Mouse (Mus musculus) lung, adult 18-20 months (tissue): Measurements from ENCODE around the gene Gapdhs.
"Not testable (repeated sequence)": the region's sequence is repeated elsewhere in the genome, so short reads cannot be mapped to it uniquely, and the experiment has no call there.

ENCODE experiments used
- DNase-seq, 2 experiments: peaks; one replicate each; pipeline ENCODE4 v3.0.0; 2022; ENCODE audit warnings: mixed read lengths in 2 of 2

Gene Gapdhs

DNA sequence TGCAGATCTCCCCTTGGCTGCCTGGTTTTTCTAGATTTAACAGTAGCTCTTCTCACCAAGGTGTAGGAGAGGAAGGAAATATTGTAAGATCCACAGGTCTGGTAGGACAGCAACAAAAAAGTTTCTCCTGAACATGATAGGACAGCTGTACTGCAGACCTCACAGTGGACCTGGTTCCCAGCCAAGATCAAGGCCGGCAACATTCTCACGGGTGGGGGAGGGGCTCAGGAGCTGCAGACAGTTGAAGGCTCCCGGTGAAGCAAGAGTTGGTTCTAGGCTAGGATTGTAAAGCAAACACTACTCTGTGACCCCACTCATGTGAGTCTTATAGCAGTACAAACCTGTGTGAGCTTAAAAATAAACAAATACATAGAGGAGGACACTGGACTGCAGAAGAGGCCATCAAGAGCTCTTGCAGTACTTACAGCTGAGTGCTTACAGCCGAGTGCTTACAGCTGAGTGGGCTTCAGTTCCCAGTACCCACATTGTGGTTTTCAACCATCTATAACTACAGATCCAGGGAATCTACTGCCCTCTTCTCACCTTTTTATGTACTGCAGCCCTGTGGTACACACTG is 629 bp upstream of the Gapdhs start:
- peak; percentile 77 to 86 for DNase-seq

DNA sequence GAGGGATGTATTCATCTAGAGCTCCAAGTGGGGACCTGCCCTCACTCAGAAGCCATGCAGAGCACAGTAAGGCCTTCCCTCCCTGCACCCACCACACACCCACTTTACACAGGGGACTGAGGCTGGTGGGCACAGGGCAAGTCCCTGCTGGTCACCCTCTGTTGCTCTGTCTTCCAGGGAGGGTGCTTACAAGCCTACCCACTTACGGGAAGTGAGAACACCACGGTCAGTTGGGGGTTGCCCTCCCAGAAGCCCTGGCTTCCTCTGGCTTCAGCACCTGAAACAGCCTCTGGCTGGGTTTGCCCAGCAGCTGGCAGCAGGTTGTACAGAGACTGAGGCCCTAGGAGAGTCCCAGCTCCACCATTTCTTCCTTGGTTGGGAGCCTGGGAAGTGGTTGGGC is 911 bp downstream of the Gapdhs start:
- DNase-seq = not testable (repeated sequence)

DNA sequence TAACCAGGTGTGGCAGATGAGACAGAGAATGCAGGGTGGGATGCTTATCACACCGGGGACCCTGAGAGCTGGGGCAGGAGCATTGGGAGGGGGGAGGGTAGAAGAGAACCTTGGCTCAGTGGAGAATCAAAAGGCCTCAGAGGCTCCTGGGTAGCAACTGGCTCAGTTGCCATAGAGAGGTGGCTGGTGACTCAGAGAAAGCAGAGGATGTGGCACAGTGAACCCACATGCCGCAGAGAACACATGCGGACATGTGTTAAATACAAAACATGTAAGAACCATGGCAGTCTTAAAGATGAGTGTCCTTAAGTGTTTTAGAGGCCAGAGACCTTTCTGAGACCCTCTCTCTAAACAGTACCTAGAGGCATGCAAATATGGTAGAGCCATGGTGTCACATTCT is 7.3 kb downstream of the Gapdhs start:
- no peak for DNase-seq

DNA sequence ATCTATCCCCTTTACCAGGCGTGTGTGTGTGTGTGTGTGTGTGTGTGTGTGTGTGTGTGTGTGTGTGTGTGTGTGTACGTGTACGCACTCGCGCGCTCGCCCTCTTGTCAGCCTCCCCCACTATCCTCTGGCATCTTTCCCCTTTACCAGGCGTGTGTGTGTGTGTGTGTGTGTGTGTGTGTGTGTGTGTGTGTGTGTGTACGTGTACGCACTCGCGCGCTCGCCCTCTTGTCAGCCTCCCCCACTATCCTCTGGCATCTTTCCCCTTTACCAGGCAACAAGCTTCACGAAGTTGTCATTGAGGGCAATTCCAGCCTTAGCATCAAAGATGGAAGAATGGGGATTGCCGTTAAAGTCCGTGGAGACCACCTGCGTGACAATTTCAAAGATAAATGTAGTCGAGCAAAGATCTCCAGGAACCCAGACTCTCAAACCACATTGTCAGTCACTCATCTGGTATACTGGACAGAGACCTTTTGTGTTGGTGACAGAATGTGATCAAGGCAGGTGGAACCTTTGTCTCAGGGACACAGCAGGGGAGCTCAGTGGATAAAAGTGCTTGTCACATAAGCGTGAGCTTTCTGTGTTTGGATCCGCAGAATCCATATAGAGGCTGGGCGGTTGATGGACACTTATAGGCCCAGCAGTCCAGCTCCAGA is 13.3 kb downstream of the Gapdhs start:
- not testable (repeated sequence) for DNase-seq

DNA sequence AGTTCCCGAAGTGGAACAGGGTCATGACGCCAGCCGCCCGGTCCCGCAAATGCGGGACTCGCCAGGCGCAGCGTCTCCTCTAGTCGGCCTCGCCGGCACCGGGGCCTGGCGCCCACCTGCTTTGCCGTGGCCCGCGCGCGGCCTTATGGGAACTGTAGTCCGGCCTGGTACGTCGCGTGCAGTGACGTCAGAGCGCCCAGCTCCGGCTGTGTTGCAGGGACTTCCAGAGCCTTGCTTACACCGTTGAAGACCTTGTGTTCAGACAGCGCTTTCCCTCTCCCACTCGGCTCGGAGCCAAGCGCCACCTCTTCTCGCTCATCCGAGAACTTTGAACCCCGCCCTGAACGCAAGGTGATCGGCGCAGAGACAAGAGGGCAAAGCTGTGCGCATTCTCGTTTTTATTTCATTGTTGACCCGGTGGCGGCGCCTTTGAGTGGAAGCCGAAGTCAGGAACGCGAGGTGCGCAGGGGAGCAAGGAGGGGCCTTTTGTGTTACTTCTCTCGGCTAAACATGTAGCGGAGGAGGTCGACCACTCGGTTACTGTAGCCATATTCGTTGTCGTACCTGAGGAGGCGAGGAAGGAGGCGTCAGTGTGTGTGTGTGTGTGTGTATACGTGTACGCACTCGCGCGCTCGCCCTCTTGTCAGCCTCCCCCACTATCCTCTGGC is 14.0 kb downstream of the Gapdhs start, which contains the start of gene Tmem147:
Gene Tmem147, minus strand, starts transcription at position 145 of the 668 bp plus-strand sequence.
- peak; percentile 94 to 95 for DNase-seq

DNA sequence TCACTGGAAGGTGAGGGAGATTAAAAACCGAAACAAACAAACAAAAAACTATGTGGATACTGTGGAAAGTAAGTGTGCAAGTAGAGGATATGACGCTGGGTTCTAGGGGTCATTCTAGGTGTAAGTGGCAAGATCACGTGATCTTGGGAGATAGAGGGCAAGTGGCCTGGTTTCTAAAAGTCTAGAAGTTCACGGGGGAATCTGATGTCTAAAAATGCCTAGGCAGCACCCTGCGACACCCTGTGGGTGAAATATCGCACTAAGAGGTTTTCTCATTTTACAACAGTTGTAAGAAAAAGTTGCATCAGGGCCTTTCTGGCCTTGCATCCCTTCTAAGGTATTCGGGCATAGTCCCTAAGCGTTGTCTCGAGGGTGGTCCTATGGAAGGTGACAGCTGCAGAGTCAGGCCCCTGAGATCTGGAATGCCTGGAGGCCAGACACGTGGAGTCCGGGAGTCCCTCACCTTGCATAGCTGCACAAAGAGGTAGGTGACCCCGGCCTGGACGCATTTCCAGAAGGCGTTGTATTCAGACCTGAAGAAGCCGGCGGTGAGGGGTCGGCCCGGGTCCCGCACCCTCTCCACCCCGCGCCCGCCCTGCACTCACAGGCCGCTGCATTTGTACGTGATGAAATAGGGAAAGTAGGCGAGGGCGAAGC is 14.6 kb downstream of the Gapdhs start:
- peak in 1 of 2 experiments; percentile 17 for DNase-seq

DNA sequence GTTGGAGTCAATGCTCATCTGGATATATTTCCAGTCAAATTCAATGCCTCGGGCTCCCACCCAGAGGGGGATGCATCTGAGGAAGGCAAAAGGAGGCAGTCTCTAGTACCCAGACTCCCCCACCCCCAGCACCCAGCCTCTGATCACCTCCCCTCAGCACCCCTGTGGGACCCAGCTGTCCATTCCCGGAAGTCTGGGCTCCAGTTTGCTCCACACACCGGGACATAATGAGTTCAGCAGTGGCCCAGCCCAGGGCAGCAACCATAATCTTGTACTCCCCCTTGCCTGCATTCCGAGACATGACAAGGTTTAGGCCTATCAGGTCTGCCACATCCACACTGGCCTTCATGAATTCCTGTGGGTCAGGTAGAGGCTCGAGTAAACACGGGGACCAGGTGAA is 15.3 kb downstream of the Gapdhs start:
- no peak for DNase-seq

DNA sequence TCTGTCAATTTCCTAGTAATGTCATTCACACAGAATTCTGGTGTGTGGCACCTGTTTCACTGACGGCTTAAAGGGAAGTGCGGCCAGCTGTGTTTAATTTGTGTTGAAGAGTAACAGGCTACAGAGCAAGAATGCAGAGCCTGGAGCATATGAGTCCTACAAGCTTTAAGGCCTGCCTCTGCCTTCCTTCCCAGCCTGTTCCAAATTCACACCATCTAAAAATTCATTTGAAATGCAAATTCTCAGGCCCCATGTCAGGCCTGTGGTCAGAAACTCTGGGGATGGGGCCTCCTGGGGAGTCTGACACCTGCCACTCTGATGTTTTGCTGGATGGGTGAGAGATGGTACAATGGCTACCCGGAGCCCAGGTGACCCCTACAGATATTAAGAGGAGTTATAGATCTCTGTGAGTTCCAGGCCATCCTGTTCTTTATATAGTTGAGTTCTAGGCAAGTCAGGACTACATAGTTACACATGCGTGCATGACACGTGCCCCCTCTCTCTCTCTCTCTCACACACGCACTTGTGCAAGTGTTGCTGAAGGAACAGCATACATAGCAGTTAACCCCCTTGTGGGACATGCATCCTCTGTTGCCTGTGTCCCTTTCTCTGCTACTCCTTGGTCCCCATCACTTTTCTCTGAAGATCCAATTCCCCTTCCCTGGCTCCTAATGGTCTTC is 20.1 kb downstream of the Gapdhs start:
- no peak for DNase-seq

DNA sequence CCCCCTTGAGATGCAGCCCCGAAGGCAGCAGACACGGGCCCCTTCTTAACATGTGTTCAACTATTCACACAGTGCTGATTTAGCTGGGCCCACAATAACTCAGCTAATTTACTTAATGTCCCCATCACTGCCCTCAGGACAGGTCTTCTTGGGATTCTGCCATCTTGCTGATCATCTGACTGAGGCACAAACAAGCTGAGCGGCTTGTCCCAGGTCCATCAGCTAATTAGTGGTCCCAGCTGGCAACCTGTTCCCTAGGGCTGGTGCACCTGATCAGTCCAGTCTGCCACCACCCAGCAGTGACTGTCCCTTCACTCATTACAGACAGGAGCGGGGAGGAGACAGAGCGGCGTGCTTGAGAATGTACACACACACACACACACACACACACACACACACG is 22.2 kb downstream of the Gapdhs start:
- no peak for DNase-seq

DNA sequence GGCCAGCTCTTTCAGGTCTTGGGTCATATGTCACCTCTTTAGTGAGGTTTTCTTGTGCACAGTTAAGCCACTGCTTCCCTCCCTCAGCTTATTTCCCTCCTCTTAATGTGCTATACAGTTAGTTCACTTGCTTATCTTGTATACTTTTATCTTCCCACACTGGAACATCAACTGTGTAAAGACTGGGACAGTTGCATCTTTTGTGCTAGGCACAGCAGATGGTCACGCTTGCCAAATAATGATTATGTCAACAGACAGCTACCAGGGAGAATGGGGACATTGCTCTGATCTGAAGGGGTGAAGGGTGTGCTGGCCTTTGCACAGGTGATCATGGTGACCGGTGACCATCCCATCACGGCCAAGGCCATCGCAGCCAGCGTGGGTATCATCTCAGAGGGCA is 23.8 kb downstream of the Gapdhs start:
- no peak for DNase-seq

DNA sequence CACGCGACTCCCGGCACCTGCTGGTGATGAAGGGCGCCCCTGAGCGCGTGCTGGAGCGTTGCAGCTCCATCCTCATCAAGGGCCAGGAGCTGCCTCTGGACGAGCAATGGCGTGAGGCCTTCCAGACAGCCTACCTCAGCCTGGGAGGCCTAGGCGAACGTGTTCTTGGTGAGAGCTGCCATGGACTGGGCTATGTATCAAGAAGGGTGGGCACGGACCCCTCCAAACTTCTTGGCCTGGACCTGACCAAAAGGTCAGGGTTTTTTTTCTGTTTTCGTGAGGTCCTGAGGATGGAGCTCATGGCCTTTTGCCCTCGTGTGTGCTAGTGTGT is 25.8 kb downstream of the Gapdhs start:
- no peak for DNase-seq

DNA sequence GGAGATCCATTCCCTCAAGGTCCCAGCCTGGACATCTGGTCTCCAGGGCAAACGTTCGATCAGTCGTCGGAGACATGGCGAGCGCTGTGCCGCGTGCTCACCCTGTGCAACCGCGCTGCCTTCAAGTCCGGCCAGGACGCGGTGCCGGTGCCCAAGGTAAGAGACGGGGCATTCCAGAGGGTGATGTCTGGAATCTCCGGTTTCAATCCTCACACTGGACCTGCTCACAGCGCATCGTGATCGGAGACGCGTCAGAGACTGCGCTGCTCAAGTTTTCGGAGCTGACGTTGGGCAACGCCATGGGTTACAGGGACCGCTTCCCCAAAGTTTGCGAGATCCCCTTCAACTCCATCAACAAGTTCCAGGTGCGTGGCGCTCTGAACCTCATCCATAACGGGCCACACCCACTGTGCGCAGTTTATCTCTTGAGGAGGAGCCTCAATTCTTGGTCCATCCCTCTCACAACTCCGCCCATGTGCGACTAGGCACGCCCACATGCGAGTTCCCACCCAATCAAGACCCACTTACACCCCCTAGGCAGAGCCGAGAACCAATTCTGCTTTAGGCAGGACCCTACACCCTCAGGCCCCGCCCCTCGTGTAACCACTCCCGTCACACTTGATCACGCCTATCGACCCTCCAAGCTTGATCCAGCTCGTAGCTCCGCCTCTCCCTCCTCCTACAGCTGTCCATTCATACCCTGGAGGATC is 26.3 kb downstream of the Gapdhs start:
- peak; percentile 73 to 75 for DNase-seq

DNA sequence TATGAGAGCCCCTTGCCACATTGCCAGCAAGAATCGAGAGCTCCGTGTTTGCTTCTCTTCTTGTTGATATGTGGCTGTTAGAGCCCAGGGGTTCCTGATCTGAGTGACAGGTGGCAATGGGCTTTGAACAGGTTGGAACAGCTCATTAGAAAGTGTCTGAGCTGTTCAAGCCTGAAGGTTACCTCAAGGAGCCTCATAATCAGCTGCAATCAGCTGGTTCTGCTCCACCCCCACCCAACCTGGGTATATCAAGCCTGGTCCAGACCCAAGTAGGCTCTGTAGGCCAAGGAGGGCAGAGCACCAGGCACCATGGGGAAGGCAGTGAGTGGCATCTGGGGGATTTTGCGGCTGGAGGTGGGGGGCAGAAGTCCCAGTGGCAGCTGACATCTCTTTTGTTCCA is 31.5 kb downstream of the Gapdhs start, which contains the start of gene Atp4a:
Gene Atp4a, plus strand, starts transcription at position 268 of the 400 bp plus-strand sequence.
- no peak for DNase-seq

DNA sequence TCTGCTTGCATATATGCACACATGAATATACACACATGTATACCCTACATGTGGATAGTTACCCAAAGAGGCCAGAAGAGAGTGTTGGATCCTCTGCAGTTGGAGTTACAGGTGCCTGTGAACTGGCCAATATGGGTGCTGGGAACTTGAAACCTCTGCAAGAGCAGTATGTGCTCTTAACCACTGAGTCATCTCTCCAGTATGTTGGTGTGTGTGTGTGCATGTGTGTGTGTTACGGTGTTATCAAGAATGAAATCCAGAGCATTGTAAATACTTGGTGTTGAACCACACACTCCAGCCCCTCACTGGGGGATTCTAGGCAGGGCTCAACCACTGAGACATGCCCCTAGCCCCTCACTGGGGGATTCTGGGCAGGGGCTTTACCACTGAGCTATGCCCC is 36.0 kb downstream of the Gapdhs start:
- no peak for DNase-seq

DNA sequence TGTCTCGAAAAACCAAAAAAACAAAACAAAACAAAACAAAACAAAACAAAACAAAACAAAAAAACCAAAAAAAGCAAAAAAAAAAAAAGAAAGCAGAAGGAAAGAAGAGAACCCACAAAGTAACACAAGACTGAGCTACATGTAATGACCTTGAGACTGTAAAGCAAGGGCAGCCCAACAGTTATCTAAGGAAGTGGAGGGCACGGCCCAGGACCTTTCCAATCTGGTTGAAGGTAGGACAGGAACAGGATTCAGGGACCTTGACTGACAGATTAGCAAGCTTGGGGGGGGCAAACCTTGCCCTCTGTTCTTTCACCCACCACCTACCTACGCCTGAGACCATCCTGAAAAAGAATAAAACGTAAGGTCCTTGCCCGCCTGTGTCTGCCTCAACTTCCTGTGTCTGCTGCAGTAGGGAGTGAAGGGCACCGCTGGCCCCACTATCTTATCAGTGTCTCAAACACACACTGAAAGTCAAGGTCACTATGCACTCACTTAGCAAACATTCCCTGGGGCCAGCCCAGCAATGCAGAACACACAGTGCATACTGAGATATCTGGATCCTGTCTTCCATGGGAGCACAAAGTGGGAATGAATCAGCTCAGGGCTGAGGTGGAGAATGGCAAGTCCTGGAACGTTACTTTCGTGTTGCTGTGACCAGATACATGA is 37.1 kb downstream of the Gapdhs start:
- DNase-seq = no peak

DNA sequence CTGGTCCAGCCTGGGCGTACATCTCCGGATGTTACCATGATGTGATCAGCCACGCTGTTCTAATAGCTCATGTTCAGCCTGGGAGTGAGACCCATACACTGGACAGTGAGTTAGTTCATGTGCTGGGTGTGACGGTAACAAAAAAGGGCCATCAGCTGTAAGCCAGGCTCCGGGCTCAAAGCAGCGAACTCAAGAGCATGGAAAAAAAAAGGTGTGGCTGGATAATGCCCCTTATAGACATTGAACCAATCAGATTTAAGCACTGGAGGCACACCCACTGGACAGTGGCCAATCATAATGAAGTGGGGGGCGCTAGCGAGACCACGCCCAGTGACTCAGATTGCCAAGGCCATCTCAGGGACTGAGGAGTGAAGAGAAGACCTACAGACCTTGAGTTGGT is 44.9 kb downstream of the Gapdhs start, which contains the start of gene 2200002J24Rik:
Gene 2200002J24Rik, plus strand, starts transcription at position 338 of the 400 bp plus-strand sequence.
- peak in 1 of 2 experiments; percentile 14 for DNase-seq

DNA sequence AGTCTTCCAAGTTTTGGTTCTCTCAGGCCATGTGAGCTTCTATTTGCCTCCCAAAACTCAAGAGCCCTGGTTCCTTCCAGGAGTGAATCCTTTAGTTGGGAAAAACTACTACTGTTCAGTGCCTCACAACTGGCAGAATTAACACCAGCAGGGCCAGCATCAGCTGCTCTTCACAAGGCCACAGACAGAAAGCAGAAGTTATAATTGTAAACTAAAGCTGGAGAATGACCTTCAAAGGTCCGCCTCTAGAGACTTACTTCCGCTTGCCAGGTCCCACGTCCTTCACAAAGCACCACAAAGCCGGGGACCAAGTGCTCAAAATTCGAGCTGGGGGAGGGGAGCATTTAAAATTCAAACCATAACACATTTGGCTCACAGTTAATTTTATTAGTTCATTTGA is 45.4 kb downstream of the Gapdhs start:
- no peak for DNase-seq

DNA sequence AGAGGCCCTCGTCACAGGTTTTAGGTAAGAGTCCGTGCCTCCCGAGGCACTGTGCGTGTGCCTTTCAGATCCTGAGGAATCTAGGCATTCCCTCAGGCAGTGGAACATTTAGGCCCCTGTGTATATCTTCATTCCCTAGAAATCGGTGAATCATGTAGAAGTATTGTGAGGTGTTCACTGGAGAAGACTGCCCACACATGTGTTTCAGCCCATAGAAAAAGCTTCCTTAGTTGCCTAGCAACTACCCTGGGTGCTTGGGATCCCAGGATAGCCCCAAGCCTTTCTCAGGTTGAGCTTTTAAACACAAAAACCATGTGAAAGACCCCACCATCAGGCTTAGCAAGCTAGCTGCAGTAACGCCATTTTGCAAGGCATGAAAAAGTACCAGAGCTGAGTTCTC is 55.2 kb downstream of the Gapdhs start:
- no peak for DNase-seq

DNA sequence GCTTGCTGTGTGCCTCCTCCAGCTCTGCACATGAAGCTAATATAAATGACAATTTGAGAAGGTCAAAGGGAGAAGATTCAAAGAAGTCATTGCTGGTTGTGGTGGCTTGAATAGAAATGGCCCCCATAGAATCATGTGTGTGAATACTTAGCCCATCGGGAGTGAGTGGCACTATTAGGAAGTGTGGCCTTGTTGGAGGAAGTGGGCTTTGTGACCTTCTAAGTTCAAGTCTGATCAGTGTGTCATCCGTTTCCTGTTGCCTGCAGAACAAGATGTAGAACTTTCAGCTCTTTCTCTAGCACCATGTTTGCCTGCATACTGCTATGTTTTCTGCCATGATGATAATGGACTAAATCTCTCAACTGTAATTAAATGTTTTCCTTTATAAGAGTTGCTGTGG is 60.1 kb downstream of the Gapdhs start:
- no peak for DNase-seq

DNA sequence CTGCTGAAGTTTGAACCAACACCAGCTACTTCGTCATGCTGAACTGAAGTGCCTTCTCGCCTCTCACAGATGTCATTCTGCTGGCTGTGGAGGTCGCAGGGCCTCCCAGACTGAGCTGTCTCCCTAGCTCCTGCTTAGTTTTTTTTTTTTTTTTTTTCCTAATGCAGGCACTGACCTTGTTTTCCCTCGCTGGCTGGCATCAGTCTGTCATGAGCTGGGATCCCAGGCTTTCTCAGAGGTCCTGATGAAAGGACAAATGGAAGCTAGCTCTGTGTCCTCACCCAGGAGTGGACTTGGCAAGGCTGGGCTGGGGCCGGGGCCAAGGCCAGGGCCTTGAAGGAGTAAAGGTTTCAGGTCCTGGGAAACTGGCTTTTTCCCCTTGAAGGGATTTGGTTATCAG is 61.6 kb downstream of the Gapdhs start:
- no peak for DNase-seq
